Mouse (Mus musculus): ENCODE results near the gene Tbcc. TPM values are rescaled to one million over a fixed set of nuclear protein-coding genes. Genes with fewer than 3 reads are reported as not detected.

Tbcc gene
- polyA plus RNA-seq, 1 experiment, result 46.8 TPM

GRCm38 (mm10) chr17:46879841-46880311 is 10.6 kb upstream of the Tbcc start:
- H3K4me3 ChIP-seq (ENCODE audit: insufficient read depth, poor library complexity, severe bottlenecking), result no peak overlapping the region
- peaks cover 28% of the 10 kb centered on the region for H3K79me2 ChIP-seq (ENCODE audit: control insufficient read depth, insufficient read depth)
- TF ChIP-seq CEBPB (IDR thresholded peaks at IDR 0.05; ENCODE audit: low read depth) (no peak), CTCF (IDR thresholded peaks at IDR 0.05; ENCODE audit: control insufficient read depth, insufficient read depth, insufficient read length) (no peak), MAX (IDR thresholded peaks at IDR 0.05) (peak; percentile 22), FOSL1 (IDR thresholded peaks at IDR 0.05; ENCODE audit: insufficient read depth, low read length, poor library complexity, severe bottlenecking) (no peak)
- no peaks in the 10 kb centered on the region for H3K27me3 ChIP-seq (ENCODE audit: control insufficient read depth, insufficient read depth, insufficient read length)
- H3ac ChIP-seq (ENCODE audit: control insufficient read depth, insufficient read length, low read depth), result no peak overlapping the region
- H3K79me3 ChIP-seq (ENCODE audit: low read depth), result peaks cover 7% of the 10 kb centered on the region
- no peaks in the 10 kb centered on the region for H3K36me3 ChIP-seq (ENCODE audit: control insufficient read depth, insufficient read depth)

GRCm38 (mm10) chr17:46880322-46880721 is 10.2 kb upstream of the Tbcc start:
- Histone ChIP-seq H3K79me2 (ENCODE audit: control insufficient read depth, insufficient read depth) (peaks cover 25% of the 10 kb centered on the region), H3K27me3 (ENCODE audit: control insufficient read depth, insufficient read depth, insufficient read length) (no peaks in the 10 kb centered on the region), H3K4me3 (ENCODE audit: insufficient read depth, poor library complexity, severe bottlenecking) (no peak overlapping the region), H3K79me3 (ENCODE audit: low read depth) (peaks cover 5% of the 10 kb centered on the region), H3ac (ENCODE audit: control insufficient read depth, insufficient read length, low read depth) (no peak overlapping the region), H3K36me3 (ENCODE audit: control insufficient read depth, insufficient read depth) (no peaks in the 10 kb centered on the region)
- no peak for TF ChIP-seq USF1 (IDR thresholded peaks at IDR 0.05; ENCODE audit: low read depth)
- TF ChIP-seq MYOG (IDR thresholded peaks at IDR 0.05; ENCODE audit: control insufficient read depth, extremely low read depth, insufficient read length), result no peak
- TF ChIP-seq CTCF (IDR thresholded peaks at IDR 0.05; ENCODE audit: control insufficient read depth, insufficient read depth, insufficient read length), result no peak
- no peak for TF ChIP-seq CEBPB (IDR thresholded peaks at IDR 0.05; ENCODE audit: low read depth)
- no peak for TF ChIP-seq FOSL1 (IDR thresholded peaks at IDR 0.05; ENCODE audit: insufficient read depth, low read length, poor library complexity, severe bottlenecking)
- no peak for TF ChIP-seq MAX (IDR thresholded peaks at IDR 0.05)
- TF ChIP-seq MYOD1 (IDR thresholded peaks at IDR 0.05; ENCODE audit: control insufficient read depth, insufficient read length, low read depth), result no peak

- Histone ChIP-seq H3K79me3 (ENCODE audit: low read depth) (peaks cover 5% of the 10 kb centered on the region), H3K4me3 (ENCODE audit: insufficient read depth, poor library complexity, severe bottlenecking) (no peak overlapping the region), H3ac (ENCODE audit: control insufficient read depth, insufficient read length, low read depth) (no peak overlapping the region), H3K27me3 (ENCODE audit: control insufficient read depth, insufficient read depth, insufficient read length) (no peaks in the 10 kb centered on the region), H3K79me2 (ENCODE audit: control insufficient read depth, insufficient read depth) (peaks cover 25% of the 10 kb centered on the region), H3K36me3 (ENCODE audit: control insufficient read depth, insufficient read depth) (no peaks in the 10 kb centered on the region)
- TF ChIP-seq CEBPB (IDR thresholded peaks at IDR 0.05; ENCODE audit: low read depth), result no peak
- no peak for TF ChIP-seq MYOD1 (IDR thresholded peaks at IDR 0.05; ENCODE audit: control insufficient read depth, insufficient read length, low read depth)
- TF ChIP-seq USF1 (IDR thresholded peaks at IDR 0.05; ENCODE audit: low read depth), result no peak
Measured at GRCm38 (mm10) chr17:46881728-46882127, 8.8 kb upstream of the Tbcc start.

- Histone ChIP-seq H3K4me3 (ENCODE audit: insufficient read depth, poor library complexity, severe bottlenecking) (no peak overlapping the region), H3K36me3 (ENCODE audit: control insufficient read depth, insufficient read depth) (no peaks in the 10 kb centered on the region), H3K79me2 (ENCODE audit: control insufficient read depth, insufficient read depth) (peaks cover 14% of the 10 kb centered on the region), H3ac (ENCODE audit: control insufficient read depth, insufficient read length, low read depth) (no peak overlapping the region), H3K79me3 (ENCODE audit: low read depth) (peaks cover 3% of the 10 kb centered on the region), H3K27me3 (ENCODE audit: control insufficient read depth, insufficient read depth, insufficient read length) (no peaks in the 10 kb centered on the region)
- TF ChIP-seq MAX (IDR thresholded peaks at IDR 0.05) (no peak), CEBPB (IDR thresholded peaks at IDR 0.05; ENCODE audit: low read depth) (no peak), MYOG (IDR thresholded peaks at IDR 0.05; ENCODE audit: control insufficient read depth, extremely low read depth, insufficient read length) (no peak), FOSL1 (IDR thresholded peaks at IDR 0.05; ENCODE audit: insufficient read depth, low read length, poor library complexity, severe bottlenecking) (no peak), MYOD1 (IDR thresholded peaks at IDR 0.05; ENCODE audit: control insufficient read depth, insufficient read length, low read depth) (no peak), CTCF (IDR thresholded peaks at IDR 0.05; ENCODE audit: control insufficient read depth, insufficient read depth, insufficient read length) (no peak), USF1 (IDR thresholded peaks at IDR 0.05; ENCODE audit: low read depth) (no peak)
Measured at GRCm38 (mm10) chr17:46883107-46883506, 7.4 kb upstream of the Tbcc start.

- Histone ChIP-seq H3K27me3 (ENCODE audit: control insufficient read depth, insufficient read depth, insufficient read length) (no peaks in the 10 kb centered on the region), H3K79me3 (ENCODE audit: low read depth) (no peaks in the 10 kb centered on the region), H3ac (ENCODE audit: control insufficient read depth, insufficient read length, low read depth) (no peak overlapping the region), H3K36me3 (ENCODE audit: control insufficient read depth, insufficient read depth) (no peaks in the 10 kb centered on the region), H3K4me3 (ENCODE audit: insufficient read depth, poor library complexity, severe bottlenecking) (no peak overlapping the region), H3K79me2 (ENCODE audit: control insufficient read depth, insufficient read depth) (no peaks in the 10 kb centered on the region)
- TF ChIP-seq MYOG (IDR thresholded peaks at IDR 0.05; ENCODE audit: control insufficient read depth, extremely low read depth, insufficient read length) (no peak), MAX (IDR thresholded peaks at IDR 0.05) (no peak), CTCF (IDR thresholded peaks at IDR 0.05; ENCODE audit: control insufficient read depth, insufficient read depth, insufficient read length) (no peak), FOSL1 (IDR thresholded peaks at IDR 0.05; ENCODE audit: insufficient read depth, low read length, poor library complexity, severe bottlenecking) (no peak), USF1 (IDR thresholded peaks at IDR 0.05; ENCODE audit: low read depth) (no peak), MYOD1 (IDR thresholded peaks at IDR 0.05; ENCODE audit: control insufficient read depth, insufficient read length, low read depth) (no peak), CEBPB (IDR thresholded peaks at IDR 0.05; ENCODE audit: low read depth) (no peak)
Measured at GRCm38 (mm10) chr17:46884766-46885165, 5.7 kb upstream of the Tbcc start.

GRCm38 (mm10) chr17:46885218-46885909 is 5.1 kb upstream of the Tbcc start:
- Histone ChIP-seq H3K79me2 (ENCODE audit: control insufficient read depth, insufficient read depth) (no peaks in the 10 kb centered on the region), H3K36me3 (ENCODE audit: control insufficient read depth, insufficient read depth) (no peaks in the 10 kb centered on the region)
- no peak for TF ChIP-seq MYOG (IDR thresholded peaks at IDR 0.05; ENCODE audit: control insufficient read depth, extremely low read depth, insufficient read length)
- no peak for TF ChIP-seq MYOD1 (IDR thresholded peaks at IDR 0.05; ENCODE audit: control insufficient read depth, insufficient read length, low read depth)
- TF ChIP-seq USF1 (IDR thresholded peaks at IDR 0.05; ENCODE audit: low read depth), result no peak
- TF ChIP-seq FOSL1 (IDR thresholded peaks at IDR 0.05; ENCODE audit: insufficient read depth, low read length, poor library complexity, severe bottlenecking), result no peak
- no peak for TF ChIP-seq CEBPB (IDR thresholded peaks at IDR 0.05; ENCODE audit: low read depth)
- no peak for TF ChIP-seq MAX (IDR thresholded peaks at IDR 0.05)
- TF ChIP-seq CTCF (IDR thresholded peaks at IDR 0.05; ENCODE audit: control insufficient read depth, insufficient read depth, insufficient read length), result no peak

More at GRCm38 (mm10) chr17:46885218-46885909, 5.1 kb upstream of the Tbcc start:
- Histone ChIP-seq H3K79me3 (ENCODE audit: low read depth) (no peaks in the 10 kb centered on the region), H3K27me3 (ENCODE audit: control insufficient read depth, insufficient read depth, insufficient read length) (no peaks in the 10 kb centered on the region), H3K4me3 (ENCODE audit: insufficient read depth, poor library complexity, severe bottlenecking) (no peak overlapping the region), H3ac (ENCODE audit: control insufficient read depth, insufficient read length, low read depth) (no peak overlapping the region)
